Mouse (Mus musculus): ENCODE measurements at regions not wholly inside any gene's neighbourhood (a gene's known extent, or its start where the extent isn't known, plus 50 kb on each side); places are given as distances from the start of the nearest gene placed in this dataset.

DNA sequence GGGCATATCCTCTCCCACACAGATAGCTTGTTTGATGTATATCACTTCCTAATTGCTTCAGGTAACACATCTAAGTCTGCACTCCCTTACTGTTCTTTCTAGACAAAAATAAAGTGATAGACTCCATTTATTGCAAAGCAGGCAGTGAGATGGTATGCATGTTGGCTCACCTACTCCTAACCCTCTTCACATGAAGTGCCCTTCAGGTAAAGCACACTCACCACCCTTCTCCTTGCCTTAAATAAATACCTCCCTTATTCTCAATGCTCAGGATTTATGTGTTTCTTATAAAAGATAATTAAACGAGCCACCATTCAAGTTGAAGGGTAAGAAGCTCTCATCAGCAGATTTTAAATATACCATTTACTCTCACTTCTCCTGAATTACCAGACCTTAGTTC lies 1347.7 kb upstream of the Zeb2 start:
- peak overlapping the region; percentile 45; the same call in 1 of the 2 replicates for H3K4me2 ChIP-seq
- H3K4me1 ChIP-seq = peaks cover 11% of the 10 kb centered on the region
- no peaks in the 10 kb centered on the region for H3K9me3 ChIP-seq
- peak overlapping the region; percentile 76; the same call in 1 of the 2 replicates for H3K27ac ChIP-seq
- no peaks in the 10 kb centered on the region for H3K27me3 ChIP-seq
- no peaks in the 10 kb centered on the region for H3K36me3 ChIP-seq
- peak; percentile 91 for ATAC-seq (ENCODE audit: borderline replicate concordance, extremely low read depth, low FRiP score, low TSS enrichment)
- WGBS = 47% methylated on average over 1 of the region's 1 CpGs
- no peak overlapping the region for H3K4me3 ChIP-seq
- H3K9ac ChIP-seq = no peak overlapping the region

DNA sequence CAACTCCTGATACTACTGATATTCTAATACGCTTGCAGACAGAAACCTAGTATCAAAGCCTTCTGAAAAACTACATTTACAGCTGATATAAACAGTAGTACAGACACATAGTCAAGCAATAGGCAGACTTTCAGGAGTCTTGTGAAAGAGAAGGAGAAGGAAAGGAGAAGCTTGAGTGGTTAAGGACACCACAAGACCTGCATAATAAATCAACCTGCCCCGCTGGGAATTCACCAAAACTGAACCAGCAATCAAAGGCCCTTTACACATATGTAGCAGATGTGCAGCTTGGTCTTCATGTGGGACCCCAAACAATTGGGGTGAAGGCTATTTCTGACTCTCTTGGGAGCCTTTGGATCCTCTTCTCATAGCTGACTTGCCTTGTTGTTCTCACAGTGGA lies 1345.5 kb upstream of the Zeb2 start:
- H3K4me2 ChIP-seq = no peak overlapping the region
- no peaks in the 10 kb centered on the region for H3K9me3 ChIP-seq
- WGBS = 93% methylated on average over 2 of the region's 2 CpGs
- no peak overlapping the region for H3K4me3 ChIP-seq
- peaks cover 11% of the 10 kb centered on the region for H3K4me1 ChIP-seq
- H3K27ac ChIP-seq = no peak overlapping the region
- H3K27me3 ChIP-seq = no peaks in the 10 kb centered on the region
- ATAC-seq (ENCODE audit: borderline replicate concordance, extremely low read depth, low FRiP score, low TSS enrichment) = no peak
- no peaks in the 10 kb centered on the region for H3K36me3 ChIP-seq
- H3K9ac ChIP-seq = no peak overlapping the region

- Histone ChIP-seq H3K4me3 (no peak overlapping the region), H3K9ac (no peak overlapping the region), H3K4me2 (no peak overlapping the region), H3K27ac (peak overlapping the region; percentile 6; the same call in 1 of the 2 replicates), H3K9me3 (no peaks in the 10 kb centered on the region), H3K4me1 (no peaks in the 10 kb centered on the region), H3K36me3 (no peaks in the 10 kb centered on the region), H3K27me3 (no peaks in the 10 kb centered on the region)
- peak; percentile 88; the same call in 1 of the 2 replicates for ATAC-seq (ENCODE audit: borderline replicate concordance, extremely low read depth, low FRiP score, low TSS enrichment)
- 10% methylated on average over 6 of the region's 6 CpGs for WGBS
These were observed 1333.5 kb upstream of the Zeb2 start for GRCm38 (mm10) chr2:46450698-46451097.

- no peak overlapping the region for H3K4me3 ChIP-seq
- H3K9ac ChIP-seq = no peak overlapping the region
- H3K9me3 ChIP-seq = no peaks in the 10 kb centered on the region
- H3K27ac ChIP-seq = no peak overlapping the region
- no peaks in the 10 kb centered on the region for H3K36me3 ChIP-seq
- H3K4me2 ChIP-seq = no peak overlapping the region
- ATAC-seq (ENCODE audit: borderline replicate concordance, extremely low read depth, low FRiP score, low TSS enrichment) = no peak
- WGBS = 51% methylated on average over 3 of the region's 3 CpGs
- no peaks in the 10 kb centered on the region for H3K27me3 ChIP-seq
- H3K4me1 ChIP-seq = peaks cover 33% of the 10 kb centered on the region
These were observed 1328.1 kb upstream of the Zeb2 start for GRCm38 (mm10) chr2:46445306-46445705.

DNA sequence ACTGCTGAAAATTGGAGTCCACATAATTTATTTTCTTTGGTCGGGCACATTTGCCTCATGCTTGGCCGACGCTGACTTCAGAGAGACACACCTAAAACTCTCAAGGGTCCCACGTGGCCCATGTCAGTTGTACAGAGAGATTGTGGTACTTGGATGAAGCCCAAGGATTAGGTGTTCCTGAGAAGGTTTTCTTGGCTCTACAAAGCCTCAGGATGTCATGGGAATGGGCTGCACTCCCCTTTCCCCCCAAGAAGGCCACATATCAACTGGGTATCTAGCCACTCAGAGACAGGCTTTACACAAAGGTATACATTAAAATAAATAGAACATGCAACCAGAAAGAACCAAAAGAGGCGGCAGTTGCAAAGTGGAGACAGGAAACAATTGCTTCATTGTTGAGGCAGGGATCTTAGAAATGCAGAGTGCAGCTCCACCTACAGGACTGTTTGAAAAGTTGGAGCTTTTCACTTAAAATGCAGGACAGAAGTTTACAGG lies 1326.5 kb upstream of the Zeb2 start:
- 0 out of 2 replicates have a peak overlapping the region, but pooled peaks have one; percentile 20 for H3K9ac ChIP-seq
- WGBS = 2% methylated on average over 5 of the region's 5 CpGs
- peak; percentile 84 for ATAC-seq (ENCODE audit: borderline replicate concordance, extremely low read depth, low FRiP score, low TSS enrichment)
- H3K4me1 ChIP-seq = peaks cover 33% of the 10 kb centered on the region
- no peak overlapping the region for H3K4me3 ChIP-seq
- H3K4me2 ChIP-seq = peak overlapping the region; percentile 37
- H3K27ac ChIP-seq = peak overlapping the region; percentile 89
- H3K9me3 ChIP-seq = no peaks in the 10 kb centered on the region
- H3K27me3 ChIP-seq = no peaks in the 10 kb centered on the region
- H3K36me3 ChIP-seq = no peaks in the 10 kb centered on the region

DNA sequence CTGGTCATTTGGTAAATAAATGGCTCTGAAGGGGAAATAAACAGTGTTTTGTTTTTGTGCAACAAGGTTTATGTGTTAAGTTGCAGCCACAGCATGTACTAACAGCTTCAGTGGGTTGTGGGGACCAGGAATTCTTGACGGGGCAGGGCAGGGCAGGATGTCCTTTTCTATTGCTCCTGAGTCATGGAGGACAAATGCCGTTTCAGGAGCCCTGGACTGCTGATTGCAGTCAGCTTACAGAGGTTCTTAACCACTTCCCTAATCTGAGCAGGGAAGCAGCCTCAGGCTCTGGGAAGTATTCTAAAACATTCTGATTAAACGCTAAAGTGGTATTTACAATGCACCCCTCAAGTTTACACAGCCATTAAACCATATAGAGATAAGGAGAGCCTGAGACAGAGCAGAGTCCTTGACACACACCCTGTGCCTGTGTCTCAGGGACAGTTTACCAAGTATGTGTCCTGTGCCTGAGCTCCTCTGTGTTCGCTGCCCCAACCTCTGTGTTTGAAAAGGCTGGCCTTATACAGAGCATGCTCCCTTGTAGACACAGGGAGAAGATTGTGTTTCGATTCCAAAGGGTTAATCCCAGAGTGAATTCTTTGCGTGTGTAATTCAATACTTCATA lies 1326.0 kb upstream of the Zeb2 start:
- WGBS = 5% methylated on average over 6 of the region's 6 CpGs
- peaks cover 33% of the 10 kb centered on the region for H3K4me1 ChIP-seq
- H3K4me3 ChIP-seq = no peak overlapping the region
- 0 out of 2 replicates have a peak overlapping the region, but pooled peaks have one; percentile 20 for H3K9ac ChIP-seq
- no peaks in the 10 kb centered on the region for H3K27me3 ChIP-seq
- H3K4me2 ChIP-seq = peak overlapping the region; percentile 37
- peak overlapping the region; percentile 89 for H3K27ac ChIP-seq
- H3K36me3 ChIP-seq = no peaks in the 10 kb centered on the region
- ATAC-seq (ENCODE audit: borderline replicate concordance, extremely low read depth, low FRiP score, low TSS enrichment) = peak; percentile 90
- no peaks in the 10 kb centered on the region for H3K9me3 ChIP-seq

DNA sequence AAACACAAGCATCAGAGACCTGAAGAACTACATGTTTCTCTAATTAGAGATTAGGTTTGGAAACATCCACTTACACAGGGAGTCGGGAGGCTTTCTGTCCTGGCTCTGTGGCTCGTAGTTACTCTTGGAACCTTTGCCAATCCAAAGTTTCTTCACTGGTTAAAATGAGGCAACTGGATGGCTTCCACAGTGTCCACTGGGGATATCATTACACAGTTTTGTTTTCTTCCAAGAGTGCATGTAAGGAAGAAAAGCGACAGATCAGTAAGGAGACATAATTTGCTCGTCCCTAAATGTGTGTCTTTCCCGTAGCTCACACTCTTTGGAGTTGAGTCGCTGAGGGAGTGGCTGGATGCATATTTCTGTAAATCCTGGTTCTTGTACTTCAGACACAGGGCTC lies 1325.4 kb upstream of the Zeb2 start:
- peak overlapping the region; percentile 89 for H3K27ac ChIP-seq
- H3K36me3 ChIP-seq = no peaks in the 10 kb centered on the region
- no peak overlapping the region for H3K9ac ChIP-seq
- no peaks in the 10 kb centered on the region for H3K27me3 ChIP-seq
- no peaks in the 10 kb centered on the region for H3K9me3 ChIP-seq
- no peak overlapping the region for H3K4me3 ChIP-seq
- no peak for ATAC-seq (ENCODE audit: borderline replicate concordance, extremely low read depth, low FRiP score, low TSS enrichment)
- peak overlapping the region; percentile 37; the same call in 1 of the 2 replicates for H3K4me2 ChIP-seq
- H3K4me1 ChIP-seq = peaks cover 33% of the 10 kb centered on the region
- WGBS = 26% methylated on average over 6 of the region's 6 CpGs

DNA sequence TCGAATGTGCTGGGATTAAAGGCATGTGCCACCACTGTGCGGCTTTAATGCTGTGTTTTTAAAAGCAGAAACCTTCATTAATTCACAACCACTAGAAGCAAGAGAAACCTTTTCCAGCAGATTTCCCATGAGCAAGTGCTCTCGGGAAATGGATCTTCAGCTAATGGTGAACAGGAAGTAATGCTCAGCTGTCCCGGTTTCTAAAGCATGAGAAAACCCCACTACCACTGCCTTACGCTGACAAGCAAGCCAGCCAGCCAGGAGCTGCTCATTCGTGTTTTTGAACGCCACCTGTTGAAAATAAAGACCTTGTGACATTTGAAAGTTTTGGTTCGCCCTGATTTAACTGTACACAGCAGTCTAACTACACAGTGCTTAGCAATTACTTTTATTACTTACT lies 1324.7 kb upstream of the Zeb2 start:
- no peak overlapping the region for H3K4me3 ChIP-seq
- WGBS = 83% methylated on average over 8 of the region's 8 CpGs
- no peak for ATAC-seq (ENCODE audit: borderline replicate concordance, extremely low read depth, low FRiP score, low TSS enrichment)
- no peaks in the 10 kb centered on the region for H3K9me3 ChIP-seq
- H3K36me3 ChIP-seq = no peaks in the 10 kb centered on the region
- H3K9ac ChIP-seq = no peak overlapping the region
- H3K4me2 ChIP-seq = no peak overlapping the region
- H3K4me1 ChIP-seq = peaks cover 33% of the 10 kb centered on the region
- peak overlapping the region; percentile 89 for H3K27ac ChIP-seq
- no peaks in the 10 kb centered on the region for H3K27me3 ChIP-seq

GRCm38 (mm10) chr2:46441348-46441747 lies 1324.2 kb upstream of the Zeb2 start:
- no peak overlapping the region for H3K27ac ChIP-seq
- H3K4me1 ChIP-seq = peaks cover 33% of the 10 kb centered on the region
- no peaks in the 10 kb centered on the region for H3K27me3 ChIP-seq
- no peaks in the 10 kb centered on the region for H3K9me3 ChIP-seq
- no peak overlapping the region for H3K9ac ChIP-seq
- H3K4me2 ChIP-seq = no peak overlapping the region
- WGBS = 76% methylated on average over 5 of the region's 5 CpGs
- H3K36me3 ChIP-seq = no peaks in the 10 kb centered on the region
- no peak overlapping the region for H3K4me3 ChIP-seq
- no peak for ATAC-seq (ENCODE audit: borderline replicate concordance, extremely low read depth, low FRiP score, low TSS enrichment)

DNA sequence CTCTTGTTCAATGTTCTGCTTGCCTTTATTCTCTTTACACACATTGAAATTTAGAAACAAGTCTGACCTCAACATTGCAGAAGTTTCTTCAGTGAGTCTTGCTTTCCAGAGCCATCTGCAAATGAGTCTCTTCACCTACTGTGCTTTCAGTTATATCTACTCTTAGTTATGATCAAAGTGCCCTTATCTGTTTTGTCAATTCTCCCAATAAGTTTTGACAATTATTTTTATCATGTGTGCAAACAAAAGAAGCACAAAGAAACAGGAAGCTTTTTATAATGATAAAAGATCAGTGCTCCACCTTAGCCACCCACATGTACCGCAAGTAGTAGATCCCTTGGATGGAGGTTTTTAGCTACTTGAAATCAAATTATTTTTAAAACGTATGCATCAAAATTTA lies 1322.8 kb upstream of the Zeb2 start:
- Histone ChIP-seq H3K4me3 (no peak overlapping the region), H3K36me3 (no peaks in the 10 kb centered on the region), H3K9ac (no peak overlapping the region), H3K4me1 (peaks cover 30% of the 10 kb centered on the region), H3K4me2 (no peak overlapping the region), H3K9me3 (no peaks in the 10 kb centered on the region), H3K27me3 (no peaks in the 10 kb centered on the region), H3K27ac (no peak overlapping the region)
- WGBS = 87% methylated on average over 2 of the region's 2 CpGs
- no peak for ATAC-seq (ENCODE audit: borderline replicate concordance, extremely low read depth, low FRiP score, low TSS enrichment)

GRCm38 (mm10) chr2:46418281-46418680 lies 1301.1 kb upstream of the Zeb2 start:
- Histone ChIP-seq H3K27ac (no peak overlapping the region), H3K36me3 (no peaks in the 10 kb centered on the region), H3K27me3 (no peaks in the 10 kb centered on the region), H3K4me2 (no peak overlapping the region), H3K4me1 (no peaks in the 10 kb centered on the region), H3K9ac (no peak overlapping the region), H3K9me3 (no peaks in the 10 kb centered on the region), H3K4me3 (no peak overlapping the region)
- no peak for ATAC-seq (ENCODE audit: borderline replicate concordance, extremely low read depth, low FRiP score, low TSS enrichment)
- 95% methylated on average over 1 of the region's 1 CpGs for WGBS

- Histone ChIP-seq H3K4me3 (no peak overlapping the region), H3K27ac (no peak overlapping the region), H3K27me3 (no peaks in the 10 kb centered on the region), H3K36me3 (no peaks in the 10 kb centered on the region), H3K9me3 (no peaks in the 10 kb centered on the region), H3K4me1 (no peaks in the 10 kb centered on the region), H3K9ac (no peak overlapping the region), H3K4me2 (no peak overlapping the region)
- ATAC-seq (ENCODE audit: borderline replicate concordance, extremely low read depth, low FRiP score, low TSS enrichment) = no peak
- WGBS = 82% methylated on average over 1 of the region's 1 CpGs
These were observed 1285.3 kb upstream of the Zeb2 start for GRCm38 (mm10) chr2:46402373-46403114.
